Mouse (Mus musculus) megakaryocyte, embryonic 14.5 days (primary cell): ENCODE measurements around the gene 4930524J08Rik. TPM values are rescaled to one million over a fixed set of nuclear protein-coding genes. Genes with fewer than 3 reads are reported as not detected.

Experiments
- H3K27me3 ChIP-seq: replicated peaks from 2 replicates; pipeline ENCODE3; 2012; ENCODE audit warnings: inconsistent platforms
- H3K36me3 ChIP-seq: replicated peaks from 2 replicates; pipeline ENCODE3; 2012; ENCODE audit warnings: low read length, inconsistent platforms, mixed read lengths
- H3K4me1 ChIP-seq: 2 replicates; pipeline ENCODE4 v1.6.1; 2012; ENCODE audit warnings: inconsistent platforms
- H3K4me3 ChIP-seq: replicated peaks from 2 replicates; pipeline ENCODE3; 2012; ENCODE audit warnings: moderate library complexity, mild to moderate bottlenecking, inconsistent platforms
- H3K9me3 ChIP-seq: 2 replicates; pipeline ENCODE4 v1.6.1; 2012; ENCODE audit warnings: inconsistent platforms
- FLI1 ChIP-seq: IDR thresholded peaks from 2 replicates; pipeline ENCODE4 v1.6.1; 2012; ENCODE audit warnings: low read length, inconsistent platforms, mixed read lengths
- GATA1 ChIP-seq: IDR thresholded peaks from 3 replicates; pipeline ENCODE4 v1.6.1; 2012; ENCODE audit warnings: mixed read lengths, low read length, inconsistent platforms, borderline replicate concordance
- polyA plus RNA-seq: library from polyadenylated mRNA; stranded (reverse); fragments of >175 nt; gene quantifications from 2 replicates; pipeline ENCODE4 v1.2.3, GENCODE M21; 2012; ENCODE audit warnings: low replicate concordance; ENCODE audit not compliant: insufficient read depth

4930524J08Rik gene
- polyA plus RNA-seq, 1 experiment: 2.5 TPM

GRCm38 (mm10) chr5:100024403-100024802 lies 45.5 kb downstream of the 4930524J08Rik start:
- Histone ChIP-seq H3K4me3 (no peak overlapping the region), H3K36me3 (no peaks in the 10 kb centered on the region), H3K27me3 (peaks cover 6% of the 10 kb centered on the region), H3K9me3 (peaks cover 19% of the 10 kb centered on the region), H3K4me1 (peaks cover 7% of the 10 kb centered on the region)
- TF ChIP-seq FLI1 (no peak), GATA1 (no peak)

GRCm38 (mm10) chr5:100024868-100025267 lies 46.0 kb downstream of the 4930524J08Rik start:
- Histone ChIP-seq H3K27me3 (peaks cover 6% of the 10 kb centered on the region), H3K4me3 (no peak overlapping the region), H3K36me3 (no peaks in the 10 kb centered on the region), H3K4me1 (peaks cover 8% of the 10 kb centered on the region), H3K9me3 (peaks cover 19% of the 10 kb centered on the region)
- no peak for TF ChIP-seq GATA1
- no peak for TF ChIP-seq FLI1

Other genes with a start within 250 kb of the 4930524J08Rik start
- 2.9 TPM in 1 of 2 replicates, not detected in the other for gene Rasgef1b, start 250.0 kb upstream of the 4930524J08Rik start, polyA plus RNA-seq
- gene Vamp9, start 72.8 kb upstream of the 4930524J08Rik start, polyA plus RNA-seq: not detected in 2 replicates
- gene Hnrnpd, start 123 bp upstream of the 4930524J08Rik start, polyA plus RNA-seq: 145 and 260 TPM in 2 replicates
- gene Hnrnpdl, start 60.6 kb downstream of the 4930524J08Rik start, polyA plus RNA-seq: 52.5 and 67.8 TPM in 2 replicates
- 17.0 and 25.2 TPM in 2 replicates for gene Enoph1, start 60.9 kb downstream of the 4930524J08Rik start, polyA plus RNA-seq
- 0.11 TPM in 1 of 2 replicates, not detected in the other for gene Tmem150c, start 180.7 kb downstream of the 4930524J08Rik start, polyA plus RNA-seq